17 mouse cellular contexts compared by ENCODE assay signal in the genomic region with DNA sequence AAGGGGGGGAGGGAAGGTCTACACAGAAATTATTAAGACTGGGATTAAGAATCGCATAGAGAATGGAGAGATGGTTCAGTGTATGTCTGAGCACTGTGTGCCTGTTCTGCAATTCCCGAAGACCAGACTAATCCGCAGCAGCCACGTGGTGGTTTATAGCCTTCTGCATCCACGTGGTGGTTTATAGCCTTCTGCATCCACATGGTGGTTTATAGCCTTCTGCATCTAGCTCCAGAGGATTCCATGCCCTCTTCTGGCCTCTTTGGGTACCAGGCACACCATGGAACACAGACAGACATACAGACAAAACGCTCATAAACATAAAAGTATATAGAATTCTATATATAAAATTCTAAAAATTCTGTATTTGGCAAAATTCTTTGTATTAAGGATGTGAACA.
"Had no signal": no experiment of that assay in that cellular context is flagged by ENCODE, and none has a peak within 500 bp of the region (broad histone marks: within the 10 kb centered on the region; RNA-seq: fewer than 3 reads in every experiment).

No protein-coding gene starts in this region.

- H3K4me3 ChIP-seq: lung, embryonic 15.5 days; midbrain, embryonic 10.5 days; midbrain, embryonic 12.5 days; myocyte; neural tube, embryonic 13.5 days; neural tube, embryonic 15.5 days; stomach, embryonic 15.5 days had no signal

- DNase-seq: liver, postnatal 0 days; lung, adult 2 months; lung, postnatal 10 days; lung, postnatal 4 days; midbrain, embryonic 14.5 days; right cerebral cortex, postnatal 14 days; thymus, adult 18-20 months; thymus, postnatal 14 days; thymus, postnatal 36 days had no signal

- ATAC-seq: liver, postnatal 0 days; midbrain, embryonic 16.5 days had no signal

- H3K9ac ChIP-seq: liver, postnatal 0 days; lung, embryonic 15.5 days; midbrain, embryonic 12.5 days; neural tube, embryonic 13.5 days; neural tube, embryonic 15.5 days; stomach, embryonic 15.5 days had no signal

- H3K27me3 ChIP-seq: stomach, embryonic 15.5 days had no signal

- H3K4me1 ChIP-seq: neural tube, embryonic 13.5 days; neural tube, embryonic 15.5 days; stomach, embryonic 15.5 days had no signal

- H3K27ac ChIP-seq: lung, embryonic 15.5 days; midbrain, embryonic 10.5 days; midbrain, embryonic 12.5 days; neural tube, embryonic 13.5 days; neural tube, embryonic 15.5 days; stomach, embryonic 15.5 days had no signal

- H3K36me3 ChIP-seq: lung, embryonic 15.5 days; midbrain, embryonic 10.5 days; midbrain, embryonic 12.5 days; neural tube, embryonic 13.5 days; neural tube, embryonic 15.5 days; stomach, embryonic 15.5 days had no signal

- H3K9me3 ChIP-seq: lung, embryonic 15.5 days; midbrain, embryonic 10.5 days; midbrain, embryonic 12.5 days; neural tube, embryonic 13.5 days; neural tube, embryonic 15.5 days; stomach, embryonic 15.5 days had no signal

- H3K4me2 ChIP-seq: lung, embryonic 15.5 days; midbrain, embryonic 12.5 days; neural tube, embryonic 13.5 days; neural tube, embryonic 15.5 days; stomach, embryonic 15.5 days had no signal
